Mouse (Mus musculus) ovary, adult 18-20 months (tissue): ENCODE measurements around the gene Ggt6.
"Not testable (repeated sequence)": the region's sequence is repeated elsewhere in the genome, so short reads cannot be mapped to it uniquely, and the experiment has no call there.

Experiments used
- DNase-seq: peaks from one replicate; pipeline ENCODE4 v3.0.0; 2022; ENCODE audit warnings: low spot score, mixed read lengths

Ggt6 gene

GRCm38 (mm10) chr11:72411093-72411921 is 24.0 kb upstream of the Ggt6 start, which contains the start of gene Smtnl2:
Gene Smtnl2 (minus strand): TSS chr11:72411713.
- DNase-seq: peak; percentile 85

- no peak for DNase-seq
These were observed 23.4 kb upstream of the Ggt6 start for GRCm38 (mm10) chr11:72411945-72412344.

- DNase-seq: no peak
These were observed 22.3 kb upstream of the Ggt6 start for GRCm38 (mm10) chr11:72413016-72413415.

GRCm38 (mm10) chr11:72413601-72414190 is 21.6 kb upstream of the Ggt6 start:
- no peak for DNase-seq

- no peak for DNase-seq
These were observed 20.2 kb upstream of the Ggt6 start for GRCm38 (mm10) chr11:72415155-72415554.

- DNase-seq: no peak
These were observed 18.7 kb upstream of the Ggt6 start for GRCm38 (mm10) chr11:72416666-72417065.

GRCm38 (mm10) chr11:72417376-72417775 is 17.9 kb upstream of the Ggt6 start:
- no peak for DNase-seq

- no peak for DNase-seq
These were observed 17.1 kb upstream of the Ggt6 start for GRCm38 (mm10) chr11:72418227-72418626.

- no peak for DNase-seq
These were observed 16.3 kb upstream of the Ggt6 start for GRCm38 (mm10) chr11:72419006-72419405.

GRCm38 (mm10) chr11:72420460-72421122 is 14.7 kb upstream of the Ggt6 start:
- DNase-seq: no peak

- DNase-seq: no peak
These were observed 13.6 kb upstream of the Ggt6 start for GRCm38 (mm10) chr11:72421518-72422278.

GRCm38 (mm10) chr11:72423686-72424085 is 11.6 kb upstream of the Ggt6 start:
- DNase-seq: no peak

- DNase-seq: no peak
These were observed 10.1 kb upstream of the Ggt6 start for GRCm38 (mm10) chr11:72425201-72425600.

- DNase-seq: no peak
These were observed 8.4 kb upstream of the Ggt6 start for GRCm38 (mm10) chr11:72426884-72427283.

- DNase-seq: peak; percentile 58
These were observed 6.6 kb upstream of the Ggt6 start for GRCm38 (mm10) chr11:72428694-72429093.

- DNase-seq: peak; percentile 56
These were observed 6.0 kb upstream of the Ggt6 start for GRCm38 (mm10) chr11:72429288-72429690.

- DNase-seq: not testable (repeated sequence)
These were observed 4.8 kb upstream of the Ggt6 start for GRCm38 (mm10) chr11:72430311-72431068.

GRCm38 (mm10) chr11:72435694-72436045 is 344 bp downstream of the Ggt6 start:
- peak; percentile 64 for DNase-seq

GRCm38 (mm10) chr11:72436271-72436670 is 945 bp downstream of the Ggt6 start:
- no peak for DNase-seq

- DNase-seq: no peak
These were observed 1.7 kb downstream of the Ggt6 start for GRCm38 (mm10) chr11:72436756-72437650.
